Mouse (Mus musculus) liver, embryonic 16.5 days (tissue): ENCODE data around the gene Pnpla8. TPM values are rescaled to one million over a fixed set of nuclear protein-coding genes. Genes with fewer than 3 reads are reported as not detected.

Source experiments
- ATAC-seq: fragments of 200-750 bp; cut with Nextera tagmentation; 2 replicates; pipeline ENCODE4 v1.8.0; 2017; ENCODE audit warnings: low read depth, mild to moderate bottlenecking, moderate number of reproducible peaks, moderate library complexity
- H3K27ac ChIP-seq: fragments of 300-500 bp; sonication (generic); 2 replicates; pipeline ENCODE4 v1.5.1; 2014; ENCODE audit warnings: mild to moderate bottlenecking, low read length
- H3K27me3 ChIP-seq: fragments of 300-500 bp; sonication (generic); 2 replicates; pipeline ENCODE4 v1.6.1; 2014; ENCODE audit warnings: low read depth, low read length, mixed read lengths; ENCODE audit not compliant: control insufficient read depth, insufficient read depth
- H3K36me3 ChIP-seq: fragments of 300-500 bp; sonication (generic); 2 replicates; pipeline ENCODE4 v1.6.1; 2014; ENCODE audit warnings: mild to moderate bottlenecking; ENCODE audit not compliant: control insufficient read depth, insufficient read depth
- H3K4me1 ChIP-seq: fragments of 300-500 bp; sonication (generic); 2 replicates; pipeline ENCODE4 v1.6.1; 2014; ENCODE audit warnings: low read depth, low read length, mixed read lengths; ENCODE audit not compliant: control insufficient read depth
- H3K4me2 ChIP-seq: fragments of 300-500 bp; sonication (generic); 2 replicates; pipeline ENCODE4 v1.6.1; 2014; ENCODE audit warnings: low read depth, low read length, mixed read lengths
- H3K4me3 ChIP-seq: fragments of 300-500 bp; sonication (generic); 2 replicates; pipeline ENCODE4 v1.5.1; 2014; ENCODE audit warnings: low read depth, mild to moderate bottlenecking, low read length
- H3K9ac ChIP-seq: fragments of 300-500 bp; sonication (generic); 2 replicates; pipeline ENCODE4 v1.6.1; 2014; ENCODE audit warnings: low read depth, low read length
- H3K9me3 ChIP-seq: fragments of 300-500 bp; sonication (generic); replicated peaks from 2 replicates; pipeline ENCODE4 v1.6.1; 2016; ENCODE audit warnings: low read length; ENCODE audit not compliant: control insufficient read depth
- WGBS: fragments of 180-500 bp; shearing (Covaris S2); extraction: QIAGEN DNeasy Blood & Tissue Kit; methylation state at CpG from one replicate; pipeline ENCODE4 v1.1.7; 2014; ENCODE audit not compliant: insufficient replicate concordance; 5-methylcytosine and 5-hydroxymethylcytosine counted together
- polyA plus RNA-seq: library from polyadenylated mRNA; unstranded; fragments of >200 nt; fragmentation: Nextera tagmentation; extraction: Ambion mirVana; gene quantifications from 2 replicates; pipeline ENCODE4 v1.2.1, GENCODE M21; 2015

The Pnpla8 gene
- polyA plus RNA-seq, 1 experiment from 2014 or later, result 27.4 TPM

GRCm38 (mm10) chr12:44300793-44301192, 79.6 kb downstream of the Pnpla8 start:
- no peak overlapping the region for H3K27ac ChIP-seq
- no peak overlapping the region for H3K9ac ChIP-seq
- no peak for ATAC-seq
- no peaks in the 10 kb centered on the region for H3K9me3 ChIP-seq
- no peaks in the 10 kb centered on the region for H3K36me3 ChIP-seq
- no peaks in the 10 kb centered on the region for H3K4me1 ChIP-seq
- no peak overlapping the region for H3K4me3 ChIP-seq
- H3K4me2 ChIP-seq, result no peak overlapping the region
- H3K27me3 ChIP-seq, result no peaks in the 10 kb centered on the region

- 75% methylated on average over 1 of the region's 1 CpGs for WGBS
- Histone ChIP-seq H3K9me3 (no peaks in the 10 kb centered on the region), H3K36me3 (peaks cover 5% of the 10 kb centered on the region; the same call in 1 of the 2 replicates)
These were observed 82.8 kb downstream of the Pnpla8 start for GRCm38 (mm10) chr12:44304012-44304411.

DNA sequence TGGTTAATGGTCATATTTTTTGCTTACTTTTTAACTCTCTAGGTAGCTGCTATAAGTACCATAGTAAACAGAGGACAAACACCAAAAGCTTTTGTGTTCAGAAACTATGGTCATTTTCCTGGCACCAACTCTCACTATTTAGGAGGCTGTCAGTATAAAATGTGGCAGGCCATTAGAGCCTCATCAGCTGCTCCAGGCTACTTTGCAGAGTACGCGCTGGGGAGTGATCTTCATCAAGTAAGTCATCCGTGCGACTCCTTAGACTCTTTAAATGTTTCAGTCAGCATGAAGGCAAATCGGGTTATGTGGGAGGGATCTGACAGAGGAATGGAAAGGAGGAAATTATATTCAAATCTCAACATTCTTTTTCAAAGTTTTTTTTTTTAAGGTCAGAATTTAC, 83.7 kb downstream of the Pnpla8 start:
- no peak overlapping the region for H3K9ac ChIP-seq
- H3K27me3 ChIP-seq, result no peaks in the 10 kb centered on the region
- no peak overlapping the region for H3K4me2 ChIP-seq
- WGBS, result 78% methylated on average over 5 of the region's 5 CpGs
- no peak for ATAC-seq
- no peak overlapping the region for H3K27ac ChIP-seq
- no peak overlapping the region for H3K4me3 ChIP-seq
- peaks cover 5% of the 10 kb centered on the region; the same call in 1 of the 2 replicates for H3K36me3 ChIP-seq
- no peaks in the 10 kb centered on the region for H3K9me3 ChIP-seq
- H3K4me1 ChIP-seq, result no peaks in the 10 kb centered on the region

More at GRCm38 (mm10) chr12:44304012-44304411, 82.8 kb downstream of the Pnpla8 start:
- ATAC-seq, result no peak
- H3K9ac ChIP-seq, result no peak overlapping the region
- H3K4me2 ChIP-seq, result no peak overlapping the region
- H3K4me3 ChIP-seq, result no peak overlapping the region
- H3K27ac ChIP-seq, result no peak overlapping the region
- H3K27me3 ChIP-seq, result no peaks in the 10 kb centered on the region
- no peaks in the 10 kb centered on the region for H3K4me1 ChIP-seq

DNA sequence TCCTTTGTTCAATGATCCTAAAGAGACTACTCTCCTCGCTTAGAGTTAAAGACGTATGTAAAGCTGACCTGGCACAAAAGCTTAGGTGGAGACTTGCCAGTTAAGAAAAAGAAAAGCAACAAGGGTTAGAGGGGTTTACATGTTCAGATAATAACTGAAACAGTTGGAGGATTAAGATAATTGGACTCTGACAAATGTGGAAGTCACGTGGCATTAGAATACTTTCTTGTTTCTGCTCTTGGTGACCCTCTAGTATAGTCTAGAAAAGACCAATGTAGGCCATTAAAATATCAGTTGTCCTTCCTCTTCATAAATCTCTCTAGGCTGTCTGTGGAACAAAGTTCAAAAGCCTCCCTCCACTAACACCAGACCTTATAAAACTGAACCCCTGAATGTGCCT, 87.1 kb downstream of the Pnpla8 start:
- Histone ChIP-seq H3K27ac (no peak overlapping the region), H3K9me3 (no peaks in the 10 kb centered on the region), H3K4me2 (no peak overlapping the region), H3K36me3 (peaks cover 5% of the 10 kb centered on the region; the same call in 1 of the 2 replicates), H3K9ac (no peak overlapping the region), H3K27me3 (no peaks in the 10 kb centered on the region), H3K4me3 (no peak overlapping the region), H3K4me1 (no peaks in the 10 kb centered on the region)
- no peak for ATAC-seq
- WGBS, result 62% methylated on average over 3 of the region's 3 CpGs

DNA sequence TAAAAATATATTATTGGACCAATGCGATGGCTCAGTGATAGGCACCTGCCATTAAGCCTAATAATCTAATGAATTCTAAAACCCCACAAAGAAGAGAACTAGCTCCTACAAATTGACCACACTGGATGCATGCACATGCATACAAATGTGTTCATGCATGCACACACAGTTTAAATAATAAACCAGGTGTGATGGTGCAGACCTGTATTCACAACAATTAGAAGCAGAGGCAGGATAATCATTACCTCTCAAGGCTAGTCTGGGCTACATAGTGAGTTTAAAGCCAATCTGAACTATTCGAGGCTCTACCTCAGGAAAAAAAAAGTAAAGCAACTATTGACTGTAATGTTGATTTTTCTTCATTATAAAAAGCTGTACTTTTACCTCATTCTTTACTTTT, 94.0 kb downstream of the Pnpla8 start:
- Histone ChIP-seq H3K9me3 (no peaks in the 10 kb centered on the region), H3K36me3 (no peaks in the 10 kb centered on the region), H3K4me1 (no peaks in the 10 kb centered on the region), H3K27me3 (no peaks in the 10 kb centered on the region), H3K4me3 (no peak overlapping the region), H3K9ac (no peak overlapping the region), H3K27ac (no peak overlapping the region), H3K4me2 (no peak overlapping the region)
- 59% methylated on average over 2 of the region's 2 CpGs for WGBS
- no peak for ATAC-seq

GRCm38 (mm10) chr12:44325091-44325490, 103.9 kb downstream of the Pnpla8 start:
- no peaks in the 10 kb centered on the region for H3K36me3 ChIP-seq
- H3K4me2 ChIP-seq, result no peak overlapping the region
- H3K4me3 ChIP-seq, result no peak overlapping the region
- H3K9me3 ChIP-seq, result no peaks in the 10 kb centered on the region
- no peak overlapping the region for H3K9ac ChIP-seq
- peaks cover 27% of the 10 kb centered on the region for H3K27me3 ChIP-seq
- H3K4me1 ChIP-seq, result no peaks in the 10 kb centered on the region; the same call in 1 of the 2 replicates
- no peak overlapping the region for H3K27ac ChIP-seq
- no peak for ATAC-seq

- Histone ChIP-seq H3K36me3 (no peaks in the 10 kb centered on the region), H3K4me3 (no peak overlapping the region), H3K27ac (no peak overlapping the region), H3K27me3 (peaks cover 36% of the 10 kb centered on the region), H3K4me1 (no peaks in the 10 kb centered on the region; the same call in 1 of the 2 replicates), H3K4me2 (no peak overlapping the region), H3K9me3 (no peaks in the 10 kb centered on the region), H3K9ac (no peak overlapping the region)
- no peak for ATAC-seq
- WGBS, result 35% methylated on average over 6 of the region's 6 CpGs
These were observed 106.3 kb downstream of the Pnpla8 start for GRCm38 (mm10) chr12:44327452-44327851.

DNA sequence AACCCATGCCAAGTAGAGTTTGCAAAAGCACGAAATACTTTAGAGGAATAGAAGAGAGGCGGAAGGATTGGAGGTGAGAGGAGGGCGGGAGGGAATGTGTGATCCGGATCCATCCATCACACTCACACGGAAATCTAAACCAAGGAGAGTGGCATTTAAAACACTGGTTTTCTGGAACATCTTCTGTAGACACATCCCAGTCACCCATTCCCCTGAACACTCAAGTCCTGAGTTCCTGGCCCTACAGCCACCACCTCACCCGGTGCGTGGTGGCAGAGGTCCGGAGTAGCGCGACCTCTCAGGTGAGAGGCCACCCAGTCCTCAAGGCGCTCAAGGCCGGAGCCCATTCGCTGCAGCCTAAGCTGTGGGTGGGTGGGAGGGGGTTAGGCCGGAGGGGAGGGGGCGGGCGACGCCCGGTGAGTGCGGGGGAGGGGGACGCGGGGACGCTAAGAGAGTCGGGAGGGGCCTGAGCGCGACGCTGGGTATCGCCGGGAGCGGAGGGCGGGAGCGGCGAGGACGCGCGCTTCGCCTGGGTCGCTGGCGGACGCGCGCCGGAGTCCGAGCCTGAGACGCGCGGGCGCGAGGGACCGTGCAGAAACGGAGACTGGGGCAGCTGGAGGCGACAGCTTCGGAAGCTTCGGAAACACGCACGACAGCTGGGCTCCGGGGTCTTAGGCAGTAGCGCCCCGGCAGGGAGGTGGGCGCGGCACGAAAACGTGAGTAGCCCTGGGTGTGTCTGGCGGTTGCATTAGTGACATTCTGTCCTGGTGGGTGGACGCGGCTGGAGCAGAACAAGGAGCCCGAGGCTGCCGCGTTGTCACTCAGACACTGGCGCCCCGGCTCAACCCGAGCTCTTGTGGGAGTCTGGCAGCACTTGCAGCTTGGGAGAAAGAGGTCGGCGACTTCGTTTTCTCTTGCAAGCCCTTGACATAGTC, 107.5 kb downstream of the Pnpla8 start, which contains the start of gene Nrcam:
Nrcam (plus strand) TSS at position 505 of the 935 bp plus-strand sequence.
- no peaks in the 10 kb centered on the region; the same call in 1 of the 2 replicates for H3K4me1 ChIP-seq
- 4% methylated on average over 72 of the region's 74 CpGs for WGBS
- H3K4me2 ChIP-seq, result peak within 1 kb of the TSS; percentile 76
- no peak within 1 kb of the TSS for H3K27ac ChIP-seq
- peak within 1 kb of the TSS; percentile 53 for H3K4me3 ChIP-seq
- H3K9ac ChIP-seq, result no peak within 1 kb of the TSS
- no peaks in the 10 kb centered on the region for H3K36me3 ChIP-seq
- peaks cover 36% of the 10 kb centered on the region for H3K27me3 ChIP-seq
- no peaks in the 10 kb centered on the region for H3K9me3 ChIP-seq
- no peak for ATAC-seq
